Mouse (Mus musculus): ENCODE measurements around the gene Gm26741. TPM values are rescaled to one million over a fixed set of nuclear protein-coding genes. Genes with fewer than 3 reads are reported as not detected.

Gm26741 gene
- not detected for polyA plus RNA-seq (2014; fragmentation: Illumina TruSeq; extraction: RNeasy Lipid Tissue Mini Kit (QIAGEN cat#74804); ENCODE audit: low read depth, low replicate concordance)

GRCm38 (mm10) chr10:52358467-52358866 lies at the start of gene Gm26741:
Gene Gm26741, plus strand, starts transcription at chr10:52358767.

DNA sequence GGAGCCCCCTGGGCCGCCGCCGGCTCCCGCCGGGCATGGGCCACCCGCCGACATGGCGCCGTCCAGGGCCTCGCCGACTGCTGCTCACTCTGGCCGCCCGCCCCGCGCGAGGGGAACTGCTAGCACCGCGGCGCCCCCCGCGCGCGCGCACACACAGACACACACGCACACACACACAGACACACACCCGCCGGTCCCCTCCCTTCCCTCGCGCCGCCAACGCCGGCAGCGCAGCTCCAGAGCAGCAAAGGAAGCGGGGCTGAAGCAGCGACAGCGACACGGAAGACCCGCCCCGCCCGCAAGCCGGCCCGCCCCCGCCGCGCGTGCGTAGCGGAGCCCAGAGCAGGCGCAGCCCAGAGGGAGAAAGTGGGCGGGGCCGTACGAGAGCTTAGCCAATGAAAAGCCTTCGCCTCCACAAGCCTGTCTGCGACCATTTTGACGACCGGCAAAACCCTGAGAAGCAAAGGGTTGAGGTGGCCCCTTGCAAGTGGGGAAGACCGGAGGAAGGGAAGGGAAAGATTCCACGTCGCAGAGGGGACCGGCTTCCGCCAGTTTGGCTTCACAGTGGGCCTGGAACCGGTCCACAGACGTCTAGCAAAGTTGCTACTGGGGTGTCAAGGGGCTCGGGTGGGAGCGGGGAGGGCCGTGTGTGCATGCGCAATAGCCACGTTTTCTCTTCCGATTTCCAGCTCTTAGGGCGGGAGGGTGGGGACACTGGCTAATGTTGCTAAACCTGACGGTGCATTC lies 23.5 kb downstream of the Gm26741 start, which contains the start of gene Gopc:
Gene Gopc (minus strand): TSS at position 280 of the 747 bp plus-strand sequence.

DNA sequence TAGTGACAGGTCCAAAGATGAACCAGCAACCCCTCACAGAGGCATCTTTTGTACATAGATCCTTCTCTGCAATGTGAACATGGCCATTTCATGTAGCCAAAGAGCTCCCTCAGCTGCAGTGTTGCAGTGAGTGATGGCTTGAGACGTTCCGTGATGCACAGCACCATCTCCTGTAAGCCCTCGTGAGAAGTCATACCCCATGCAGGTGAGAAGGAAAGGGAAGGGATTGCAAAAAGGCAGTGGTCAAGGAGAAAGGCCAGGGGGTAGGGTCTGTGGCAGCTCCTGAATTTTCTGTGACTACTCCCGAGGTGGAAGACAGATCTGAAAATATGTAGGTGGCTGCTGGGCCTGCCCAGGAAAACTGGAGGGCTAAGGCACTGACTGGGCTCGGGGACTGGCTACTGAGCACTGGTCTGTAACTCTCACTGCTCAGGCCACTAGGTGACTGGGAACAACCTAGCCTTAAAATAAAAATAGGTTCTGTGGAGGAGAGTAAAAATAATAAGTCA lies 30.4 kb downstream of the Gm26741 start, which contains the start of gene Nepn:
Gene Nepn (plus strand): TSS at position 51 of the 509 bp plus-strand sequence.

Other genes starting within 250 kb of the Gm26741 start
- gene Ros1, start 163.5 kb upstream of the Gm26741 start, polyA plus RNA-seq (2014; fragmentation: Illumina TruSeq; extraction: RNeasy Lipid Tissue Mini Kit (QIAGEN cat#74804); ENCODE audit: low read depth, low replicate concordance) = not detected
- 3.7 TPM for gene Dcbld1, start 125.1 kb upstream of the Gm26741 start, polyA plus RNA-seq (2014; fragmentation: Illumina TruSeq; extraction: RNeasy Lipid Tissue Mini Kit (QIAGEN cat#74804); ENCODE audit: low read depth, low replicate concordance)
- 71.2 TPM for gene Gopc, start 23.4 kb downstream of the Gm26741 start, polyA plus RNA-seq (2014; fragmentation: Illumina TruSeq; extraction: RNeasy Lipid Tissue Mini Kit (QIAGEN cat#74804); ENCODE audit: low read depth, low replicate concordance)
- gene Nepn, start 30.2 kb downstream of the Gm26741 start, polyA plus RNA-seq (2014; fragmentation: Illumina TruSeq; extraction: RNeasy Lipid Tissue Mini Kit (QIAGEN cat#74804); ENCODE audit: low read depth, low replicate concordance) = not detected
- gene Nus1, start 58.8 kb downstream of the Gm26741 start, polyA plus RNA-seq (2014; fragmentation: Illumina TruSeq; extraction: RNeasy Lipid Tissue Mini Kit (QIAGEN cat#74804); ENCODE audit: low read depth, low replicate concordance) = 169 TPM